Mouse (Mus musculus) cerebellum, postnatal 4 days (tissue): ENCODE measurements around the gene Greb1.
A peak's percentile ranks its signal among the peaks of the same experiment; 100 is the strongest.

Experiments
- DNase-seq, 2 experiments: peaks; one replicate each; pipeline ENCODE4 v3.0.0; 2022; ENCODE audit warnings: low spot score in 2 of 2, mixed read lengths in 1 of 2

Greb1 gene

DNA sequence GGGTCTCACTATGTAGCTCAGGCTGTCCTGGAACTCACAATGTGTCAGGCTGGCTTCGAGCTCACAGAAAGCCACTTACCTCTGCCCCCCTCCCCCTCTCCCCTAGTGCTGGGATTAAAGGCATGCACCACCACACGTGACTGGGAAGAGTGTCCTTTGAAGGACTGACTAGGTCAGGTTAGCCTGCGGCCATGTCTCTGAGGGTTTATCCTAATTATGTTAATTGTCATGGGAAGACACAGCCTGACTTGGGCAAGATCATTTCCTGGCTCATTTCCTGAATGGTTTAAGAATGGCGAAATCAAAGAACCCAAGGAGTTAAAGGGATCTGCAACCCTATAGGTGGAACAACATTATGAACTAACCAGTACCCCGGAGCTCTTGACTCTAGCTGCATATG, 105.9 kb downstream of the Greb1 start:
- DNase-seq, result no peak

DNA sequence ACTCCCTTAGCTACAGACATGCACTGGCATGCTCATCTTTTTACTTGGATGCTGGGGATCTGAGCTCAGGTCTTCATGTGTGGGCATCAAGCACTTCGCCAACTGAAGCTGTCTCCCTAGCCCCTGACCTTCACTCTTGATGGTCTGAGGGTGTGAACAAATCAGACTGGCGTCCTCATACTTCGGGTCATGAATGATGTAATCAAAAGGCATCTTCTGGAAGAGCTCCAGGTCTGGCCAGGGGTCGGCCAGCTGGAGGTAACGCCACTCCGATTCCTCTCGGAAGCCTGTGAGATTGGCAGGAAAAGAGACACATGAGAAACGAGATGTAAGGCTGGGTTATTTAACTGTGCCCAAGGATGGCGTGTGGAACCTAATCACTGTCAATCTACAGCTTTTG, 110.1 kb downstream of the Greb1 start:
- DNase-seq, result no peak

DNA sequence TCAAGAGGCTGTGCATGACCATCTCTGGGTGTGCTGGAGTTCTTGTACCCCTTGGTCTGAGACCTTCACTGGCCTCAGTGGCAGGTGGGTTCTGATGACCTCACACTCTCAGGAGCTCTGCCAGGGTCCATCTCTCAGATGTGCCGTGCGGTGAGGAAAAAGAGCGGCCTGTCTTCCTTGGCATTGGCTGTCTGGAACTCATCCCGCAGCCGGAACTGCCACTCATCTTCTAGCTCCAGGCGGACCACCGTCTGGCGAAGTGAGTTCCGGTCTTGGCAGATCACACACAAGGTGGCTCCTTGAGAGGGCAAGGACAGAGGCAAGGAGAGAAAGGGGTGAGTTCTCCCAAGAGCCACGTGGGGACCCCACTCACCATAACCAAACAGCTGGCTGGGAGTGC, 128.4 kb downstream of the Greb1 start:
- no peak for DNase-seq

DNA sequence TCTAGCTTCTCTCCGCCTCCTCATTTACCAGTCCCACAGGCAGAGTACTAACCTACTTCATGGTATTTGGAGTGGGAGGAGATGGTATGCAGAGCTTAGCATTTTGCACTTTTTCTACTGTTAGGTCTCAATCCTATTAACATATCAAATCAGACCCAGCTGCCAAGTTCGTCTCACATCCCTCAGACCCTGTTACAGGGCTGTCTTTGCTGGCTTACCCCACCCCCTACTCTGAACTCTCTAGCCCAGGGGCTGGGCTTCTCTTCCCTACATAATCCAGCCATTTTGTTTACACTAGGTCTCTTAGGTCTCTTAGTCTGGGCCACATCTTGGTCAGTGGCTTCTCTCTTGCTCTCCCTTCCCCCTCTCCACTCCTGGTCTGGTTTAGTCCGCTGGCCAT, 131.5 kb downstream of the Greb1 start:
- DNase-seq, result no peak

DNA sequence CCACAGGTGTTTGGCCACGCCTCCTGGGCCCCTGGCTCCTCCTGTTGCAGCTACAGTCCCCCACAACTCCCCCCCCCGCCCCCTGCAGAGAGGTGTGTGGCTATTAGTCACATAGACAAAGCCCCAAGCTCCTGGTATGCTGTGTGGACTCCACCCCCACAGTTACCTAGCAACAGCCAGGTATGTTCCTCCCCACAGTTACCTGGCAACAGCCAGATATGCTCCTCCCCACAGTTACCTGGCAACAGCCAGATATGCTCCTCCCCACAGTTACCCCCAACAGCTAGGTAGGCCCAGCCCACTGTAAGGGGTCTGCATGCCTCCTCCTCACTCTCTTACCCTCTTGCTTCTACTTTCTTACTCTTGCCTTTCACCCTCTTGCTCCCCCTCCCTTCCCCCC, 135.7 kb downstream of the Greb1 start:
- DNase-seq, result no peak

DNA sequence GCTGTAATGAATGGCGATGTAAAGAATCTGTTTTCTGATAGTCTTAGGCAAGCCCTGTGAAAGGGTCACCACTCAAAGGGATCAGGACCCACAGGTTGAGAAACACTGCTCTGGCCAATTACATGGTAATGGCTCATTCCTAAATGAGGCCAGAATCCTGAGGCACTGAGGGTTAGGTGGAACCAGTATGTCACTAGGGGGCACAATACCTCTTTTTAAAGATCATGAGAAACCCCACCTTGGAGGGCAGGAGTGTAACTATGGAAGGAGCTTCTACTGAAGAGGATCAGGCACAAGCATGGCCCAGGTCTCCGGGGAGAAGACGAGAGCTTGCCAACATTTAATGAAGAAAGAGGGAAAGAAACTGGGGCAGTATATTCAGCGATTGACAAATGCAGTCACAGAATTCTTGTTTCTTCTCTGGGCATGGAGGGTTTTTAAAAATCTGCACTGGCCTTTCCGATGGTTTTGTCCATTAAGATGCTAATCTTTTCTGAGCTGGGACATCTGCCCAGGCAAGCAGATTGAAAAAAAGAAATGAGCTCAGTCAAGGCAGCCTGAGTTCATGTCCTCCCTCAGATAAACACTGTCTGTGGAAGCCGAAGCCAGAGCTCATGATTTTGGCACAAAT, 137.6 kb downstream of the Greb1 start:
- no peak for DNase-seq

DNA sequence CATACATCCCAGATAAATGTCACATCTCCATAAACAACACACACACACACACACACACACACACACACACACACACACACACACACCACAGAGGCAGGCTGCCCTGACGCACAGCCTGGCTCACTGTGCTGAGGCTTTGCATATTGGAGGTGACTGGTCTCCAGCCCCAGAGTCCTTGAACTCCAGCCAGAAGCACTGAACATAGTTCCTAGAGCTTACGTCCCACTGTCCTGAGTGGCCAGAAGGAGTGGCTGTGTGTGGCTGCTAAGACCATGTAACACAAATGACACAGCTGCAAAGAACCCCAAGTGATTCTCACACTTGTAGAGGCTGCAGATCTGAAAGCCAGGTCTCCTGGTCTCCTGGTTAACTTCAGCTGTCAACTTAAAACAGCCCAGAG, 138.8 kb downstream of the Greb1 start:
- DNase-seq, result no peak

DNA sequence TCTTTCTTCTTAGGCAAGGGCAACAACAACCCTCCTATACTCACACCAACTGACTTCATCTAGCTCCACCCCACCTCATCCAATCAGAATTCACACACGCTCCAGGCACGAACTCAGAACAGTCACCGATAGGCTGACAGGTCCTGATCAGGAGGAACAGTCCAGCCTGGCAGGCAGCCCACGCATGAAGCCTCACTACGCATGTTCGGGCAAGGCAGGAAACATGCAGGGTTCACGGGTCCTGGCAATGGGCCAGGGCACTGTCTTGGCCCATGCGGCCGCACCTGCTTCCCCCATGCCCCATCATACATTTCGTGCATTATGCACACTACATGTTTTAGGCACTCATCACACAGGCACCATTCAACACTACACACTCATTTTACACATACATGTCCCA, 139.2 kb downstream of the Greb1 start:
- DNase-seq, result no peak

DNA sequence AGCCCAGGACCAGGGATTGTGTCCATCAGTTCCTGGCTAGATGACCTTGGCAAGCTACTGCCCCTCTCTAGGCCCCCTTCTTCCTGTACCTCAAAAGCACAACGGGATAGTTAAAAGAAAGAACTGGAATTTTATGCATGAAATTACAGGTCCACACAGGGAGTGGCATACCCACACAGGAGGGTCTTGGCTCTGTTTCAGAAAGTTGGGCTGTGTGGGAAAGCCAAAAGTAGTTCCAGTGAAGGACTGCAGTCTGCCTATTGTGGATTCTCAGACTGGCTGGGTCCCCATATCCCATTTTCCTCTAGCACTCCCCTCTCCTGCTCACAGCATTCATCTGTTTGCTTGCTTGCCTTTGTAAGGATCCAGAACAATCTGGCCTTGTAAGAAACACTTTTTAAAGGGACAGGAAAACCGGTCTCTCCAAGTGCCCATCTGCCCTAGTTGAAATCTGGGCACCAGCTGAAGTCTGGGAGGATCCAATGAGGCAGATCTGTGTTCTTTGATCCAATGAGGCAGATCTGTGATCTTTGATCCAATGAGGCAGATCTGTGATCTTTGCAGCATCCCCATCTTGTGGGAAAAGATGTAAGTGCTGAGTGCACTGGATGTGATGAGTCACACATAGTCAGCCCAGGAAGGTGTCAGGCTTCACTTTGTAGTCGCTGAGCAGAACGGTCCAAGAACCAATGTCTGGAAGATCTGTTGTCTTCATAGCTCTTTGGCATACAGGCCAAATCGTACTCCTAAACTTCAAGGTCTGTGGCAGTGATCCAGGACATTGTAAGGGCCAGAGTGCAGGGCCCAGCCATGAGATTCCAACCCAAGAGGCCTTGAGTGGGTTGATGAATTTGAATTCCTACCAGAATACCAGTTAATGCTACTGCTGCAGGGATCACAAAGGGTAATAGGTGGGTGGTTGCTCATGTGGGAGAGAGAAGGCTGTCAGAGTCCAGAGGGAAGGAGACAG, 143.5 kb downstream of the Greb1 start:
- DNase-seq, result no peak

DNA sequence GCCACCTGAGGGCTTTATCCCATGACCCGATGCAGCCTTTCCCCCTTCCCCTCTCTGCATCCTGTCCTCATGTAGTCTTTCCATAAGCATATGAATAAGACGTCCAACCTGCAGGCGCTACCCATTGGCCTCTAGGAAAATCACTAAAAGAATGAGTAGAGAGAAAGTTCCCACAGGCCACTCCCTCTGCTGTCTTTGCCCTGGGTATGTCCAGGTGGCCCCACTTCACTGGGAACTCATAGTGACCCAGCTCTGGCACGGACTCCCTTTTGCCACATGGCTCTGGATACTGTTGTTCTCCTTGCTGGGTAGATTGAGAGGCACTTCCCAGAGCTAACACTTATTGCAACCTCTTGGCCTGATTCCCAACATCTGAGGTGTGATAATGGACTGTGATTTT, 145.1 kb downstream of the Greb1 start:
- DNase-seq, result no peak

DNA sequence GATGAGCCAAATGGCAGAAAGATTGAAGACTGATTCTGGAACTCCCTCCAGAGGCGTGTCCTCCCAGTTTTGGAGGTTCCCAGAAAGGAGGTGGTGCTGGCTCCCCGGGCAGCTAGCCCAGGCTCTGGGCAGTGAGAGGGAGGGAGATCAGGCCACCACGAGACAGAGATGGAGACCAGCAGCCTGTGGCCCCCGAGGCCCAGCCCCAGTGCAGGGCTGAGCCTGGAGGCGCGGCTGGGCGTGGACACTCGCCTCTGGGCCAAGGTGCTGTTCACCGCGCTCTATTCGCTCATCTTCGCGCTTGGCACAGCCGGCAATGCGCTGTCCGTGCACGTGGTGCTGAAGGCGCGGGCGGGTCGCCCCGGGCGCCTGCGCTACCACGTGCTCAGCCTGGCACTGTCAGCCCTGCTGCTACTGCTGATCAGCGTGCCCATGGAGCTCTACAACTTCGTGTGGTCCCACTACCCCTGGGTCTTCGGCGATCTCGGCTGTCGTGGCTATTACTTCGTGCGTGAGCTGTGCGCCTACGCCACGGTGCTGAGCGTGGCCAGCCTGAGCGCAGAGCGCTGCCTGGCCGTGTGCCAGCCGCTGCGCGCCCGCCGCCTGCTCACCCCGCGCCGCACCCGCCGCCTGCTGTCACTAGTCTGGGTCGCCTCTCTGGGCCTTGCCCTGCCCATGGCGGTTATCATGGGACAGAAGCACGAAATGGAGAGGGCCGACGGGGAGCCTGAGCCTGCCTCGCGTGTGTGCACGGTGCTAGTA, 147.2 kb downstream of the Greb1 start, which contains the start of gene Ntsr2:
Gene Ntsr2, plus strand, starts transcription at position 51 of the 762 bp plus-strand sequence.
- DNase-seq, result peak; percentile 40 to 72

DNA sequence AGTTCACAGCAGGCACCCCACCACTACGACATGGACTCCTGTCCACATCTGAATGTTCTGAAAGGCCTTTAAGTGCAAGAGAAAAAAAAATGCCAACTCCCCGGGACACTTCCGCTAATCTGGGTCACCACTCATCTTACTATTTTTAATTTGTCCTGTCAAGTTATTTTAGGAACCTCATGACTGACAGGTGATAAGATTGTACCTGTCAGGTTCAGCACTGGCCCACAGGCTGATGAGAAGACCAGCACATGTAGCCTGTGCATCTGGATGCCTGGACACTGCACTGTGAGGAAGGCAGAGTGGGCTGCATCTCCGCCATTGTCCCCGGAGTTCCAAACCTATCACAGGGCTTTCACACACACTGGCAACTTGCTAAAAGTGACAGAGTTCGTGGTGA, 150.9 kb downstream of the Greb1 start:
- no peak for DNase-seq

DNA sequence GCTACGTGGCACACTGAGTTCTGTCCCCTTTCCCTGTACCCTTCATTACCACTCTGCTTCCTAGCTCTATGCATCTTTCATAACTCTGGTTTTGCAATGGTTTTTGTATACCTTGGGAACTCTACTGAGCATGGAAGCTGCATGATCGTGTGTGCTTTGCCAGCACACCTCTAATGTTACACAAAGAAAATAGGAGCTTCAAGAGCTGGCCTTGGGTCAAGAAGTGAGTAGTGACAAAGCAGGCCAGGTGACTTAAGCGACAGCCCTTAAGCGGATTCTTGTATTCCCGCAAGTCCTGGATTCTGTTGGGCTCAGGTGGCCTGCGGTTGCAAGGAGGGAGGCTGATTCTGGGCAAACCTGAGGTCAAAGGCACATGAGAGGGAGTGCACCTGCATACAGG, 152.4 kb downstream of the Greb1 start:
- DNase-seq, result no peak

DNA sequence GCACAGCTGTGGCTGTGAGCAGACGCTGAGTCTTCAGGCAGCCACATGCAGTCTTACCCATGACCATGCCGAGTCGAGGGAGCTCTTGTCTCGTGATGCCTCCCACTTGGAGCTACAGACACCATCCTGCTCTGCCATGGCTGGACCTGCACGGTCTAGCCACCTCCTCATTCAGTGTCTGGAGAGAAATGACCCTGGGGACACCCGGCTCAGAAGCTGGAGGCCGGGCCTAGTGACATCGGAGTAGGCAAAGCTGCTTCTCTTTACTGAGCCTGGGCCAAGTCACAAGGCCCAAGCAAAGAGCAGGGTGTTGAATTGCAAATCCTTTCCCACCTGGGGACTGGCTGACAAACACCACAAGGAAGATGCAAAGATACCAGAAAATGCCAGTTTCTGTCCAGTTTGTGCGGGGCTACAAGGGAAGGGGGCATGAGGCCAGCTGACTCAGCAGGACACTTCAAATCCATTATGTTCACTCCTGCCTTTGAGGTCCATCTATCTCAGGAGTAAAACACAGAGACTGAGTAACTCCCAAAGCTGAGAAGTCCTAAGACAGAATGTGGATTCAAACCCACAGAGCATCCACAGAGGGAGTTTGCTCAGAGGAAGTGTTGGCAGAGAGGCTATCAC, 153.8 kb downstream of the Greb1 start:
- DNase-seq, result no peak

DNA sequence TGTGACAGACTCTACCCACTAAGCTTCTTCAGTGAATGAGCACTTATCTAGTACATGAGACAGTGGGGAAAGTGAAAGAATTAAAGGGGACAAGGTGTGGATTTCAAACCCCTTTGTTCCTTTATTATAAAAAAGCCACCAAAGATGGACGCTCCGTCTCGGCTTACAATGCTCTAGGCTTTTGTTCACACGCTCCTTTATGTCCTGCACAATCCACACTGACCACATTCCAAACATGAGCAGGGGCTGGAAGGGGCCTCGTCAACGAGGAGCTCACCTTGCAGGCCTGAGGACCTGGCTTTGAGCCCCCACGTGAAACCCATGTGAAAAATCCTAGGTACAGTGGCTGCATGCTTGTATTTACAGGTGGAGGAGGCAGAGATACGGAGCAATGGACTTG, 156.0 kb downstream of the Greb1 start:
- DNase-seq, result no peak

DNA sequence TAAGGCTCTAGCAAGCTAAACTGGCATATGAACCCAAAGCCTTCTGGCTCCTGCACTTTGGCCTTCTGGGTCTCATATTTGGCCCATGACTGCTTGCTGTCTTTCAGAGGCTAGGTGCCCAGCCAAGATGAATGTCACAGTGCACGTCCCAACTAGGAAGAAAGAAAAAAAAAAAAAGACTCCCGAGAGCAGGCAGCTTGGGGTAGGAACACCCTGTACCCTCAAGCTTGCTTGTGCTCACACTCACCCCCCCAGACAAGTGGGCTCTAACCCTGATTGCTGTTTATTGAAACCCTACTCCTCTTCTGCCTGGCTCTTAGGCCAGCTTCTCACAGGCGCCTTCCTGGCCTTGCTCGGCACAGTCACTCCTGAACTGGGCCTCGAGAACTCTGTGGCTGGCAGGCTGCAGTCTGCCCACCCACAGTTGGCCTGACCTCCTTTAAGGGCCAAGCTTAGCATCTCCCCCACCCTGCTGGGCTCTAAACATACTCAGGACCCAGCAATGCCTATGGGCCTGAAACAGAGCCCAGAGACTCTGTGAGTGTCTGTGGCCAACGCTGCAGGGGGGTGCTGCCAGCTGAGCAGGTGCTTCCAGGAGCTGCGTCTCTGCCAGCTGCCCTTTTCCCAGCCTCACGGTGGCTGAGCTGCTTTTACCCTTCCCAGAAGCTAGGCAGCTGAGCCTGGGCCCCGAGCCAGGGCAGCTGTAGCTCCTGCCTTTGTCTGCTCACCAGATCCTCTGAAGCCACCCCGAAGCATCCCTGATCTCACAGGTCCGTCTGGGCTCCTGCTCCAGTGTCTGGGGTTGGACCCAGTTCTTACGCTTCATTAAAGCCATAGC, 157.0 kb downstream of the Greb1 start:
- peak; percentile 35 to 80 for DNase-seq

DNA sequence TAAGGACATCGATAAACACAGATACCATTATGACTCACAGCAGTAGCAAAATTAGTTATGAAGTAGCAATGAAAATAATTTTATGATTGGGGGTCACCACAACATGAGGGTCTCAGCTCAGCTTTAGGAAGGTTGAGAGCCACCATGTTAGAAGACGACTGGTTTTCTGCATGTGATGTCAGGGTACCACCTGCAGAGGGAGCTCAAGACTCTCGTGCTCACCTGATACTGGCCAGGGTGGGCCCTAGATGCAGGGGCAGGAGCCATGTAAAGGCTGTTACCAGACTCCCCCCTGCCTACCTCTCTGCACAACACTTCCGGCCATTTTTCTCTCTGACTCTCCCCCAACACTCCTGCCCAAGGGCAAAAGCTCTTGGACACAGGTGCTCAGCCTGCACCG, 158.7 kb downstream of the Greb1 start:
- no peak for DNase-seq

DNA sequence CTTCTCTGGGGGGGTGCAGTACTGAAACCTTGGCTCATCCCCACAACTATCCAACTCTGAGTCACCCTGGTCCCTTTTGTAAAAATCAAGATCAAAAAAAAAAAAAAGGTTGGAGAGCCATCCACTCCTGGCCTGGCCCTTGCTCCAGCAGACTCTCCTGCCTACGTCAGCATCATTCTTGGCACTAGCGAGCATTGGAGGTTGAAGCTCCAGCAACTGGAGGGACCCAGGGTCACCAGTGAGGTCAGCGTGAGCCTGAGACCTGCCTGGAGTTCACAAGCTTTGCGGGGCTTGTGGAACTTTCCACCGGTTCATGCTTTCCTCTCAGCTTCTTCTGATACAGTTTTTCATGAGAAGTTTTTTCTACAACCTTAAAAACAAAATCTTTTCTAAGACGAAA, 160.6 kb downstream of the Greb1 start:
- DNase-seq, result no peak

DNA sequence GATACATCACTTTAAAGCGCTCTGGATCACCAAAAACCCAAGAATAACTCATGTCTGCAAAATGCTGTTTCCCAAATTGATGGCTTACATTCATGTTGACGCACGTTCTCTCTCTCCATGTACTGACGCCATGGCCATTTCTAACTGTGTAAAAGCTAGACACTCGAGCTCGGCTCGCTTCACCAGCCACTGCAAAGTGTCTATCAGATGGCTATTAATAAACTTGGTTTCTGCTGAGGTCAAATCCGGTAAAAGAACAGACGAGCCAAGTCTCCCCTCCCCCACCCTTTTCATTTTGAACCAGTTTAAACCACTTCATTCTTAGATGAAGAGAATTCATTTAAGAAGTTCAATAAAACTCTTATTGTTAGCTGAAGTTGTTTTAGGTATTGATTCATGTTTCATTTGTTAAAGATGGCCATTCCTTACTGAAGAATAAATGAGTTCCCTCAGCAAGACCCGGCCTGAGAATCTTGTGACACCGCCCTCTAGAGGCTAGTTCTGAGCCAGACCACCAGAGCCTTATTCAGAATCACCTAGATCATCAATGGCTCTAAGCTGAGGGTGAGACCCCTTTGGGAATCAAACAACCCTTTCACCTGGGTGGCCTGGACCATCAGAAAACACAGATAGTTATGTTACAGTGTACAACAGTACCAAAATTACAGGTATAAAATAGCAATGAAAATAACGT, 161.5 kb downstream of the Greb1 start:
- no peak for DNase-seq

DNA sequence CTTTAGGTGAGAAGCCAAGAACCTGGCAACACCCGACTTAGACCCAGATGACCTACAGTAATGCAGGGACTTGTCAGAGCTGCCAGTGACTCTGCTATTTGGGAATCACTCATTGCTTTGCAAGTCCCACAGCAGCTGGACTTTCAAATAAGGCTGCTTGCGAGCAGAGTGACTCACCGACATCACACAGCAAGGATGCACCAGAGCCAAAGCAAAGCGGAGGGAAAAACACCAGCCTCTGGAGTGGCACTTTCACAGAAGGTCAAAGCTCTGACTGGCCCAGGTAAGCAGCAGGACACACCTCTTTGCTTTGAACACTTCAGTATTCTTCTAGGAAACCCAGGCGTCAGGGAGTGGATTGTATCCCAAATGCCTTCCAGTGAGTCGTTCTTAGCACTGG, 164.9 kb downstream of the Greb1 start:
- DNase-seq, result no peak
